Mouse (Mus musculus): Measurements from ENCODE around the gene Fam205a1.

DNA sequence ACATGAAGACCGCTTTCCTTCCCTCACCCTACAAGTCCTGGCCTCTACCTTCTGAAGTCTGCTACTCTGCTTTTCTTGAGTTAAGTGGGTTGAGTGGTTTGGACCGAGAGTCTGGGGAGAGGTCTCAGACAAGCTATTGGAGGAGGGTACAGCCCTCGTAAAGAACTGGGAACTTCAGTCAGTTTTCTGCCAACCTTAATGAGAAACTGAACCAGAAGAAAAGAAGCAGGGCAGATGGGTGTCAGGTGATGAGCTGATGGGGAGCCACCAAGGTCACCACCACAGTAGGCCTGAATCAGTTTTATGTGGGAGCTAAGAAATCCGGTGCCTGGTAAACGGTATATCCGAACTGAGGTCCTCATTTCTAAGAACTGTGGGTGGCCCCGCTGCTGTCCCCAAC lies 18.5 kb upstream of the Fam205a1 start:
- TF ChIP-seq POLR2A (IDR thresholded peaks at IDR 0.05; ENCODE audit: borderline replicate concordance, extremely low read depth, low read depth, low read length) (no peak), CTCF (IDR thresholded peaks at IDR 0.05; ENCODE audit: insufficient read depth, low read length) (no peak)

Data from lung, adult 2 months (tissue).